Mouse (Mus musculus): Measurements from ENCODE around the gene Ric3. TPM values are rescaled to one million over a fixed set of nuclear protein-coding genes. Genes with fewer than 3 reads are reported as not detected.
"Not testable (repeated sequence)": the region's sequence is repeated elsewhere in the genome, so short reads cannot be mapped to it uniquely, and the experiment has no call there.

Ric3 gene
- 10 to 100 TPM; 61.5 to 65.4 TPM for total RNA-seq (2021)
- long read RNA-seq, experiment 1, full-length matches to known transcripts, result 93 of 117 reads
- long read RNA-seq, experiment 1, partial matches to known transcripts, result 15 of 117 reads
- long read RNA-seq, experiment 1, other reads (novel, unspliced or antisense), result 9 of 117 reads
- long read RNA-seq, experiment 2, full-length matches to known transcripts, result 70 of 81 reads
- long read RNA-seq, experiment 2, partial matches to known transcripts, result 8 of 81 reads
- long read RNA-seq, experiment 2, other reads (novel, unspliced or antisense), result 3 of 81 reads

DNA sequence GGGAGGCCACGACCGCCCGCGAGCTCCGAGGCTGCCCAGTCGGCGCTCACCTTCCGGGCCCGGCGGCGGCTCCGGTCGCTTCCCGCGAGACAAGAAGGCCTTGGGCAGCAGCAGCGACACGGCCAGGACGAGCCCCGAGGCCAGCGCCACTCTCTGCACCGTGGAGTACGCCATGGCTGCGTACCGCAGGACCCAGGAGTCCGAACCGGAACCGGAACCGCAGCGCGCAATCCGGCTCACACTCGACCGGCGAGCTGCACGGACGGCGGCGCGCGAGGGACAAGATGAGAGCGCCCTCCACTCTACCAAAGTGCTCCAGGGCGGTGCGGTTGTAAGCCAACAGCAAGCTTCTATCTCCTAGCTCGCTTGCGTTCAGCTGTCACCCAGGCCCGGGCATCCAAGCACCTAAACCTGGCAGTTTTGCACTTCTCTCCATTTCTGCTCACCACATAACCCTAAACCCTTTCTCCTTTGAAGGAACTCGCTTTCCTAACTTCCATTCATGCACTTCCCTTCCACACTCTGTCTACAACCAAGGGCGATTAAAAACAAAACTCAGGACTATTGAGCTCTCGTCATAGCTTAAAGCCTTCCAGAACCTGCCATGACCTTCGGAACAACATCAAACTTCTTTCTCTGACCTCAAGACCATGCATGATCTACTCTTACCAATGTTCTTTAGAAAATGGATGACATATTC lies at the start of gene Ric3:
Gene Ric3 (minus strand): TSS at position 219 of the 700 bp plus-strand sequence.
- DNase-seq (ENCODE audit: low spot score in 2 of 2), result peak; percentile 93 to 95

DNA sequence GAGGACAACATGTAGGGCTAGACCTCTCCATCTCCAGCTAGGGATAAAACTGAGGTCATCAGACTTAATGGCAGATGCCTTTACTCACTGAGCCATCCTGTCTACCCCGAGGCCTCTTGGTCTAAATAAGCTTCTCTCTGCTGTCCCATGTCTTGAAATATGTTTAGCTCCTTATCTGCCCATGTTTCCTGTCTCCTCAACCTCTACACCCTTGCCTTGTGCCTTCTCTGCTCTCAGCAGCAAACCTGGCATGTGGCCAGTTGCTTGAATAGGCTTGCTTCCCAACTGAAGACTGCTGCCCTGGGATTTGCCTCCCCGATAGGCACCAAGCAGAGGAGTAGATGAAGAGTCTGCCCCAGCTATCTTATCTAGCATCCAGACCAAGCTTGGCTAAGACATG lies 48.4 kb upstream of the Ric3 start:
- DNase-seq (ENCODE audit: low spot score in 2 of 2), result no peak

DNA sequence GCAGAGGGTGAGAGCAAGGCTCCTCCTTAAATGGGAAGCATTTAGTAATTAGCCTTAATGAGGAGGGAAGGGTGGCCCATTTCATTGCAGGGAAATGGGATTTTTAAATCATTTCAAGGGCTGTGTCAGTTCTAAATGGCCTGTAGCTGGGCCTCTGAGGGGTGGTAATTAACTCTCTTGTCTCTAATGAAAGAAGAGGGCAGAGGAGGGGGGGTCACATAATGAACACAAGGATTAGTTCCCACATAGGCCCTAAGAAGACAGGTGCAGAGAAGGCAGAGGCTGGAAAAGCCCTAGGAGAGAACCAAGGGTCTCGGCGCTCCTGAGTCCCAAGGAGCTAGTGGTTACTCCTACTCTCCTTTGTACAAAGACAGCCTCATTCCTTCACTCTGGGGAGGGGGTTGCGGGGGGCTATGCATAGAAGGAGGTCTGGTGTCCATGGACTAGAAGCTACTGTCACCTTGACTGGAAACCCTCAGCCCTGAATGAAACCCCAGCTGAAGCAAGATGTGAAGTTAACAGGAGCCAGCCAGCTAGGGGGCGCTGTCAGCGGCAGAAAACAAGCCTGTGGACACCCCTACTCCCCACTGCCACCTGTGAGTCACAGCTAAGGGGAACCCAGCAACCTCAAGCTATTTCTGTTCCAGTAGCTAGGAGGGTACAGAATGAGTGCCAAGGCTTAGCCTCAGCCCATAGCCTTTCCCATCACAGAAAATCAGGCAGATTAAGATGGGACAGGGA lies 47.0 kb upstream of the Ric3 start:
- no peak for DNase-seq (ENCODE audit: low spot score in 2 of 2)

DNA sequence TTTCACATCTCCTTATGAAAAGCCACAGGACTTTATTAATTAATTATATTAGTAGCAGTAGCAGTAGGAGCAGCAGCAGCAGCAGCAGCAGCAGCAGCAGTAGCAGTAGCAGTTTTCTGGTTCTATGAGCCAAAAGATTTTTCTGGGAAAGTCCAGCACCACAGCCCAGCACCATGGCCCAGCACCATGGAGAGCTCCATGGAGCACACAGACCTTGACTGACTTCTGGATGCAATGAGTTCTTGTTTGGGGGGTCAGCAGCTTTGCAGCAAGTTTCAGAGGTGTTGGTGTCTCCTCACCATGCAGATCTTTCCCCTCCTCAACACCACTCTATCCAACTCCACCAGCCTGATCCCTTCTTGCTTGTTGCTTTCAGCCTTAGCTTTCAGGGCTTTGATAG lies 46.3 kb upstream of the Ric3 start:
- DNase-seq (ENCODE audit: low spot score in 2 of 2), result no peak

DNA sequence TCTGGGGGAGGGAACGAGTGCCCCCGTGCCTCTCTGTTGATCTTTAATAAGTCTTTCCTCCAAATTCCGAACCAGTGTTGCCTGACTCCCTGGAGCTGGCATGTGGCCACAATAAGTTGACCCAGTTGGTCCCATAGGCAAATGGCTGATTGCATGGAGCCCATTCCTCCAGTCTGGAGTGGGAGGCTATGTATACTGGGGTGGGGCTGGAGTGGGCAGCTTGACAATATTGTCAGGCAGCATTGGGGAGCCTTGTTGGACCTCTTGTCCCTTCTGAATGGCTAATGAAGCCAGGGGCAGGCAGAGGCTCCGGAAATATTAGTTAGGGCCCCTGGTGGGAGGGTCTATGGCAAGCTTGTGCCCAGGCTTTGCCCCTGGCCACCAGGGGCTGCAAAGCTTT lies 32.8 kb upstream of the Ric3 start:
- DNase-seq (ENCODE audit: low spot score in 2 of 2), result no peak

DNA sequence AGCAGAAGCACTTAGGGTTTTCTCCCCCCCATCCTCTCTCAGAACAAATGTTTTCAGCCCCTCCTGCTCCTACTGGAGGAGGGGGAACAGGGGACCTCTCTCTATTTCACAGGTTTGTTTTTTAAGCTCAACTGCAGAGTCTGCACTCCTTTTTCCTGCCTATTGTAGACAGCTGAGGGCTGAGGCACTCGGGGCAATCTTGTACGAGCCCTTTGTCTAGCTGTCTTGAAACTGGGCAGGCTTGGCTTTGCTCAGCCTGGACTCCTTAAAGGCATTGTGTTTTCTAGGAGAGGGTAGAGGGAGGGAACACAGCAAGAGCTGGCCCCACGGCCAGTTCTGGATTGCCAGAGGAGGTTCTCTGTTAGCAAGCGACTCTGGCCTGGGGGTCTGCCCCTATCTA lies 32.4 kb upstream of the Ric3 start:
- DNase-seq (ENCODE audit: low spot score in 2 of 2), result not testable (repeated sequence)

DNA sequence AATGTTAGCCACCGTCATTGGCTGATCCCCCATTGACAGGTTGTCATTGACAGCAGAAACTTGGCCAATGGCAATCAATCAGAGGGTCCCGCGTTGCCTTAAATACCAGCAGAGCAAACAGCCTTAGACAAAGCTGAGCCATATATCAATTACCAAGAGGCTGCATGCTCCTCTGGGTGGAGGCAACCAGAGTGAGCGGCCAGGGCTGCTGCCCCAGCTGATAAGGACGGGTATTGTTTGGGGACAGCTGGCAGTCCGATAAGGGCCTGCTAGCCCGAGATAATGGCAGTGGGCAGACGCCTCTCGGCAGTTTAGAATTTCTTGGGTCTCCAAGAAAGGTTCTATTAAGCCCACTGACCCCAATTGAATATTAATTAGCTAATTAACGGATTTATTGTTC lies 31.8 kb upstream of the Ric3 start:
- no peak for DNase-seq (ENCODE audit: low spot score in 2 of 2)

DNA sequence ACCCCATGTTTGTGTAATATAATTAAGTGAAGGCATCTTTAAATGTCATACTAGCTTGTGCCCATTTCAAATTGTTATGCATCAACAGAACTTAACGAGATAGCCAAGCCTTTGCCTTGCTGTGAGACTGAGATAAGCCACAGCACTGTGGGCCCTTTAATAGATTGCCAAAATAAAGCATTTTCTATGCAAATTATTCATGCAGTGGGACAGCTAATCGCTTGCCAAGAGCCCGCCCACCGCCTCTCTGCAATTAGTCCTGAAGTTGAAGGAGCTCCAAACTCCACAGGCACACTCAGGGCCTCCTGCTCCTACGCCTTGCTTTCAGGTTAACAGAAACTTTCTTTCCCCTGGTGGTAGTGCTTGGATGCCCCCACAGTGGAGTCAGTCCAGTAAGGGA lies 27.9 kb upstream of the Ric3 start:
- peak; percentile 56 to 81 for DNase-seq (ENCODE audit: low spot score in 2 of 2)

DNA sequence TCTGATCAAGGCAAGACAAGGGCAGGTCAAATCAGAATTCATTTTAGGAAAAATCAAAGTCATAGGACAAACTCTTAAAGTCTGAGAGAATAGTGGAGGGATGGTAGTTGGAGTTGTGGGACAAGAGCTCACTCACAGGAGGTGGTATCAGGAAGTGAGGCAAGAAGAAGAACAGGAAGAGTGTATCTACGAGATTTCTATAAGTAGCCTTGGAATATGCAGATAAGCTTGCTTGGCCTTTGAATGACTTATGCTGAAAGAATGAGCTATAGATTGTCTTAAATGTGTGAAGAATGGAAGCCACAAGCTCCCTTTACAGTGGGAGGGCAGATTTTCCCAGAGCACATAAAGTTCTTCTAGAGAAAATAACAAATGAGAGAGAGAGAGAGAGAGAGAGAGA lies 21.8 kb upstream of the Ric3 start:
- DNase-seq (ENCODE audit: low spot score in 2 of 2), result no peak

DNA sequence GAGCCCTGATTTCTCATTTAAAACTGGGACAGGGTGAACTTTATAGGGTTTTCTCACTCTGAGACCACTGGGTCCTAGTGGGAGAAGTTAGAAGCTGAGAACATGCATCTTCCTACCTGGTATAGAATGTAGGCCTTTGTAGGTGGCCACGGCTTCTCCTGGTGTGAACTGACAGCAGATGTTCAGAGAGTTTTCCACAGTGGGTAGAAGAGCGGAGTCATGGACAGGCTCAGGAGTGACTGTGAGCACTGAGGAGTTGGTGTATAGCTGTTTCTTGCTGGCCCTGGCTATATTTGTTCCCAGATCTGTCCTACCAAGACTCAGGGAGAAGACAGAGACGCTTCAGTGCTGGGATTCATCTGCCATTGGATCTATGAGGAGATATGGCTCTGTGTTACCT lies 18.0 kb upstream of the Ric3 start:
- DNase-seq (ENCODE audit: low spot score in 2 of 2), result no peak

DNA sequence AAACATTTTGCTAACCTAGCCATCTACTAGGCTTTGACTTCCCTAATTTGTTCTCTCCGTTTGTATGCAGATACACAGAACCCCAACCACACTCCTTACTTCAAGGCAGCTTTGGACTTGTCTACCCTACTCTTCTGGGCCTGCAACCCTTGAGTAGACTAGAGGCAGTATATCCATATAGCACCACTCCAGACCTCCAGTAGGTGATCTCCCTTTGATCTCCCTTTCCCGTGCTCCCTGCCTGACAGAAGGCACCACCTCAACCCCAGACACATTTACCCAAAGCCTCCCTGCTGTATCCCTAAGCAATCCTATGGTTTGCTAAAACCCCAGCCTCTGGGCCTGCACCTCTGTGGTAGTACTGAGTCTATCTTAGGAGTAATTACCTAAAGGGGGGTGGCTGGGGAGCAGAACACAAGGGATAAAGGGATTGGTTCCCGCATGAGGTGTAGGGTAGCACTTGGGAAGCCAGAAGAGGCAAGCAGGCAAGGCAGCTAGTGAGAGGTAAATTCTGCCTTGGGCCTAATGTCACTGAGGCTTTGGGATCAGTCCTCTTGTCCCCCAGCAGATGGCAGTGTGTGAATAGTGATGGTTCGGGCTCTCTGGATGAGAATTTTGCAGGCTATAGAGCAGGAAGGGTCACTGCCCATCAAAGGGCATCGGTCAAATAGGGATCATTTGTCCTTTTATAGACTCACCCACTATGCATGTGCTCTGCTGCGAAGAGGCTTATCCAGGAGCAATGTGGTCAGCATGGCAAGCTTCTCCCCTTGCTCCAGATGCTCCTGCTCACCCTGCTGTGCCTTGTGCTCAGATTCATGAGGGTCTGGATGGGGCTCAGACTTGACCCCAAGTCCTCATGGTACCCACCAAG lies 15.3 kb upstream of the Ric3 start:
- peak; percentile 55 to 56 for DNase-seq (ENCODE audit: low spot score in 2 of 2)

DNA sequence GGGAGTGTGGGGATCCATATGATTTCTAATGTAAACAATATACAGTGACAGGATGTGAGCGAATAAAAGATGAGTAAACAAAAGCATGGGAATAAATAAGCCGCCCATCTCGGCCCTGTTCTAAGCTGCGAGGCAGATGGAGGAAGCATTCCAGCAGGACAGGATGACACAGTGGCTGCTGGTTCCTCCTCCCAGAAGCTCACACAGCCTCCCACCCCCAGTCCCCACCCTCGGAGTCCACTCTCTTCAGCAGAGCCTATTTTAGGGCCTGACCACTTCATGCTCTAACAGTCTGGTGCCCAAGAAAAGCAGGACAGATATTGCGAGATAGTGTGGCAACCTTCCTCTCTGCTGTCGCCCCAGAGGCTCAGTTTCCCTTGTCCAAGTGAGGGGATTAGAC lies 14.1 kb upstream of the Ric3 start:
- no peak for DNase-seq (ENCODE audit: low spot score in 2 of 2)

DNA sequence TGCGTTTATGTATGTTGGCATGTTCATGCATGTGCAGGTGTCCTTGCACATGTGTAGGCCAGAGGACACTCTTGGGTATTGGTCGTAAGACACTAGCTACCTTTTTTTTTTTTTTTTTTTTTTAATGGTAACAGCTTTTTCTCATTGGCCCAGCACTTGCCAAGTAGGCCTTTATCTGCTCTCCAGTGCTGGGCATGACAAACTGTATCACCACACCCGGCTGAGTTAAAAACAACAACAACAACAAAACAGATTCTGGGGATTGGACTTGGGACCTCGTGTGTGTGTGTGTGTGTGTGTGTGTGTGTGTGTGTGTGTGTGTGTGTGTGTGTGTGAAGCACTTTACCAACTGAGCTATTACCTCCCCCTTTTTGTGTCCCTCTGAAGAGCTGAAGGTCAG lies 13.5 kb upstream of the Ric3 start:
- no peak for DNase-seq (ENCODE audit: low spot score in 2 of 2)

DNA sequence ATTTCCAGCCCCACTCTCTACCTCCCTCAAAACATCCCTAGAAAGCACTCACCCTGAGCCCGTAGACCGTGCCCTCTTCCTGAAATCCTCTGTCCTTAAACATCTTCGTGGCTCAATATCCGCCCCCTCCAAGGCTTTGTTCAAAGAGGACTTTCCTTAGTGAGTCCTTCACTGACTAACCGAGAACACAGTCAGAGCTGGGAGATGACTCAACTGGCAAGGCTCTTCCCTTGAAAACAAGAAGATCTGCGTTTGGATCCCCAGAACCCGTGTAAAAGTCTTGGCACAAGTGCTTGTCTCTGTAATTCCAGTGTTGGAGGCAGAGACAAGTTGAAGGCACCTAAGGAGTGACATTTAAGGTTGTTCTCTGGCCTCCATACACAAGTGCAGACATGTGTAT lies 11.2 kb upstream of the Ric3 start:
- no peak for DNase-seq (ENCODE audit: low spot score in 2 of 2)

DNA sequence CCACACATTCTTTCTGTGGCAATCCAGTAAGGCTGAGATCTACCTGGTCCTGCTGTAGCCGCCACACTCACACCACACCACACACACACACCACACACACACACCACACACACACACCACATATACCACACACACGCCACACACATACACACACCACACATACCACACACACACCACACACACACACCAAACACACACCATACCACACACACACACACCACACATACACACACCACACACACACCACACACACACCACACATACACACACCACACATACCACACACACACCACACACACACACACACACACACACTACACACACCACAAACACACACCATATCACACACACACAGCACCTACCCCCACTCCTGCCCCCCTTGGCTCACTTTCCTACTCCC lies 8.2 kb upstream of the Ric3 start:
- DNase-seq (ENCODE audit: low spot score in 2 of 2), result not testable (repeated sequence)

DNA sequence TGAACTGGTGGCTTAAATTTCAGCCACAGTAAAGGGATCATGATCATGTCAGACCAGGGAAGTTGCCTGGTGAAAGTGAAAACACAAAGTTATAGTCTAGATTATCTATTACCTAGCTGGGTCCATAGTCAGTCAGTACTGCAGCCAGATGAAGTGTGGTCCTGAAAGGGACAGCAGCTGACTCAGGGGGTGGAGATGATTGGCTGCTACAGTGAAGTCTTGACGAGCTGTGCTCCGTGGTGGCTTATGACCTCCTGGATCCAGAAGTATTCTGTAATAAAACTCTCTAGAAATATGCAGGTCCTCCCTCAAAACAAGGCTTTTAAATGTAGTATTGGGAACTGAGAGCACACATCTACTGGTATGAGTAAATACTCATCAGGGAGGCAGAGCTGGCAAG lies 3.8 kb upstream of the Ric3 start:
- no peak for DNase-seq (ENCODE audit: low spot score in 2 of 2)

DNA sequence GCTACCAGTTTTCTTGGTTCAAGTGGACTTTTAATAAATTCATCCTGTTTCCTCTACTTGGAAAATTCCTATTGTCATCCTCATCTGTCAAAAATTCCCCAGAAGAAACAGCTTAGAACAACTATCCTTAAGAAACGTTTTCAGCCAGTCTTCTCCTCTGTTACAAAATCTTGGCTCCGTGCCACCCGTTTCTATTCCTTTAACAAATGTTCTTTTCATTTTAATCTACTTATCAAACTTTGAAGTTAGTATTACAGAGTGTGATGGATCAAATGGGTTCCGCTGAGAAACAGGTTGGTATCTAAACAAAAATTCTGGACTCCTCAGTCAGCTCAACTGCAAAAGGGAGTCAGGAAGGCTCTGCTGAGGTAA lies 668 bp upstream of the Ric3 start:
- no peak for DNase-seq (ENCODE audit: low spot score in 2 of 2)

DNA sequence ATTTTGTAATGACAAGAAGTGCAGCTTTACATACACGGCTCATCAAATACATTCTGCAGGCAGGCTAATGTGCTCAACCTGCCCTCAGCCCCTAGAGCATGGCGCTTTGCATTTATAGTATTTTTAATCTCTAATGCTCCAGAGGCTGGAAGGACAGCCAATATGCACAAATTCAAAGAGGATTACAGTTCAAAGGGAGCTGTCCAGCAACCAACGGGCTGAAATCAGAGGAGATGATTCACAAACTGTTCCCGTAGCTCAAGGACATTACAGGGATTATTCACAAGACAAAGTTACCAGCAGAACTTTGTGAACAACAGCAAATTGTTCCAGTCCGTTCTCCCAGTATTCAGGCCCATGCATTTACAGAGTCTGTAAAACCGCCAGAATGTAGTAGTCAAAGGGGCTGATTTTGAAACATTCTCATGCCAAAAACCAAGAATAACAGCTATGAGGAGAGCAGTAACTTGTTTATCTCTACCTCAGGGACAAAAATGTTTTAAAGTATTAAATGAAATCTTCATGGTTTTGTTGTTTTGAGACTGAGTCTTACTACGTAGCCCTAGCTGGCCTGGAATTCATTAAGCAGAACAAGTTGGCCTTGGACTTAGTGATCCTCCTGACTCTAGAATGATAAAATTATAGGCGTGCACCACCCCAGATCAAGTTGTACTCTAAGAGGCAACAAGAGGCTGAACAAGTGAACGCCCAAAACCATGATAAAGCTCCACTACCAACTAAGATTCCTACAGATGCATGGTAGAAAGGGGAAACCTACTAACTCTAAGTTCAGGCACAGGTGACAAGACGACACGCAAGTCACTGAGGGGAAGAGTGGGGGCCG lies 640 bp downstream of the Ric3 start:
- DNase-seq (ENCODE audit: low spot score in 2 of 2), result no peak

DNA sequence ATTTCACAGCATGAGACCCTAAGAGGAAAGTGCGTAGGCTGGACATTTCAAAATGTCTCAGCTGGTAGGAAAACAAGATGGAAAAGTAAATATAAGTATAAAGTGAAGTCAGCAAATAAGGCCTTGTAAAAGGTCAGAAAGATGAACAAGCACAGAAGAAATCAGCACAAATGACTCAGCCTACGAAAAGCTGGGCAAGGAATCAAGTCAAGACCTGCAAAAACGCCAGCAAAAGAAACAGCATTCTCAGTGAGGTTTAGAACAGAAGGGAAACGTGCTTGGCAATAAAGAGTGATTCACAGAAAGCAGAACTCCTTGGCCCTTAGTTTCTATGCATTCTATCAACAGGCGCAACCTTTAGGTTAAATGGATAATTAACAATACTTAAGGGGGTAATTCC lies 10.8 kb downstream of the Ric3 start:
- DNase-seq (ENCODE audit: low spot score in 2 of 2), result no peak

DNA sequence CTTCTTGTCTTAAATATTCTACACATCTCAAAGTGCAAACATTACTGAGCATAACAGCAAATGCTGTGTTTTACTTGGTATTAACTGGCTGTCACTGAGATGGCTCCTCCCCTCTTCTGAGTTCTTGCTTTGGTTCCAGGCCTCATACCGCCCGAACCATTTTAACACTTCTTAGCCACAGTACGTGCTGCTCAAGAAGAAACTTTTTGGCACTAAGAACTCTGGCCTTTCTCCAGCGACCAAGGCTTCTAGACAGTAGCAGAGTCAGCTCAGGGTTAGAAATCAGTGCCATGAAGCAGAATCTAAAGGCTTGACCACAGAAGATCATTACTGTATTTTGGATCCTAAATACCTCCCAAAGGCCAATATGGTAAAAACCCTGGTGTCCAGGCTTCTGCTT lies 13.5 kb downstream of the Ric3 start:
- no peak for DNase-seq (ENCODE audit: low spot score in 2 of 2)

DNA sequence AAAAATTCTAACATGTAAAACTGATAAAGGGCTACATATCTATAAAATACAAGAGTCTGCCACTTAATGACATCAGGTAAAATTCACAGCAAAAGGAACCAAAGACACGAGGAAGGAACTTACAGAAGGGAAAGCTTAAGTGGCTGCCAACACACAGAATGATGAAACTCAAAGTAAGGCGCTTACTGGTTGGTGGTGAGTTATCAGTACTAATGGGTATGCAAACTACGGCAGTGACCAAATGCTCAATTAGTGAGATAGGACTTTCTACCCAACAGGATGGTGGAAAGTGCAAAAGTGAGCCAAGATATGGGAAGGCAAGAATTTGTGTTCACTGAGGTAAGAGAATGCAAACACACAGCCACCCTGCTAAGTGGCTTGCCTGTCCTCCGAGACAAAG lies 23.6 kb downstream of the Ric3 start:
- no peak for DNase-seq (ENCODE audit: low spot score in 2 of 2)

Data from left cerebral cortex, adult 18-20 months (tissue).